Mouse (Mus musculus): ENCODE measurements at regions not wholly inside any gene's neighbourhood (a gene's known extent, or its start where the extent isn't known, plus 50 kb on each side); places are given as distances from the start of the nearest gene placed in this dataset.

DNA sequence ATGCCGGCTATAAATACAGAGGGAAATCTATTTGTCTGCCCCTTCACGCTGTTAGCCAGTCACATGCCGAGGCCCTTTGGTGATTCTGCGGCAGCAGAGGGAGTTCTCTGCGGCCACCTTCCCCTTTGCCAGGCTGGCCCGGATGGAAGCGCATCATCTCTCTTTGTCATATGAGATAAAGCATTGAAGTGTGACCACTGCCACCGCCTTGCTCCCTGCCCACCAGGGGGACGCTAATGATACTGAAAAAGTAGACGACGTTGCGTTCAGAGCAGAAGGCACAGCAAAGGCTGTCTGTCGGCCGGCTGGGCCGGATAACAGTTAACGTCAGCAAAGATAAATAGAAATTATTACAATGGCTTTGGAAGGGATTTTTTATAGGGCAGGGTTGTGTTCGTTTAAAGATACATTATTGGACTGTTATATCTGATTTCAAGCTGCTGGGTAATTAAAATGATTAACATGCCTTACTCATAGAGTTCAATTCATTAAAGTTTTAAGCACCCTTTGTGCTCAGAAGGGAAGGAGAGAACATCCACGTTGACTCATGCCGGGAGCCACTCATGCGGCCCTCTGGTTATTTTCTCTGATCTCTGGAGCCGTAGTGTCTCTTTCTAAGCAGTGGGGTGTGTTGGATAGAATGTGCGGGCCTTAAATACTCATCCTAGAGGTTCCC is 354.6 kb upstream of the Zfp507 start:
- ATAC-seq (replicated peaks; ENCODE audit: insufficient number of reproducible peaks, low FRiP score, low TSS enrichment, low read depth) (no peak), DNase-seq (ENCODE audit: low spot score) (no peak)
- no peaks in the 10 kb centered on the region for H3K36me3 ChIP-seq (replicated peaks; ENCODE audit: control insufficient read depth, insufficient read depth, low read depth, low read length)
- no peak overlapping the region for H3K9ac ChIP-seq (replicated peaks; ENCODE audit: low read length)
- no peak overlapping the region for H3K4me2 ChIP-seq (ENCODE audit: low read depth, low read length)
- no peaks in the 10 kb centered on the region for H3K4me1 ChIP-seq (ENCODE audit: control insufficient read depth, insufficient read depth, low read length)
- no peak overlapping the region for H3K4me3 ChIP-seq (ENCODE audit: low read depth, low read length)
- no peaks in the 10 kb centered on the region for H3K27me3 ChIP-seq (ENCODE audit: control insufficient read depth, insufficient read depth, low read length)
- H3K9me3 ChIP-seq (replicated peaks; ENCODE audit: control insufficient read depth, low read length) = no peaks in the 10 kb centered on the region
- H3K27ac ChIP-seq (replicated peaks; ENCODE audit: low read depth, low read length) = no peak overlapping the region
- WGBS = 66% methylated on average over 22 of the region's 22 CpGs

DNA sequence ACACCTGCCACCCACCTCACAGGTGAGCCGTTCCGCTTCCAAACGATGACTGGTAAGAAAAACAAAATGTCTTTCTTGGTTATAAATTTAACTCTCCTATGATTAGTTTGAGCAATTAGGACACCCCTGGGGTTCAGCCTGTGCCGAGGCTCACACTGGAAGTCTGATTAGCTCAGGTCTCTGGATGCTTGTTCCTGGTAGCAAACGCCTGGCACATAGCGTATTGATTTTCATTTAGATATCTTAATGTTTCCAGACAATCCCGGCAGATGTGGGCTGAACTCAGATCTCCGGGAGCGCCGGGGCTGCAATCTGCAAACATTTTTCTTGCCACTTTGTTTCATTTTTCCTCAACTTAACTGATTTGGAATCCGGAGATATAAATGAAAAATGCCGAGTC is 353.8 kb upstream of the Zfp507 start:
- Histone ChIP-seq H3K4me1 (ENCODE audit: control insufficient read depth, insufficient read depth, low read length) (no peaks in the 10 kb centered on the region), H3K4me3 (ENCODE audit: low read depth, low read length) (no peak overlapping the region), H3K9ac (replicated peaks; ENCODE audit: low read length) (no peak overlapping the region), H3K9me3 (replicated peaks; ENCODE audit: control insufficient read depth, low read length) (no peaks in the 10 kb centered on the region), H3K27ac (replicated peaks; ENCODE audit: low read depth, low read length) (no peak overlapping the region), H3K36me3 (replicated peaks; ENCODE audit: control insufficient read depth, insufficient read depth, low read depth, low read length) (no peaks in the 10 kb centered on the region), H3K4me2 (ENCODE audit: low read depth, low read length) (no peak overlapping the region), H3K27me3 (ENCODE audit: control insufficient read depth, insufficient read depth, low read length) (no peaks in the 10 kb centered on the region)
- 69% methylated on average over 12 of the region's 12 CpGs for WGBS
- DNase-seq (ENCODE audit: low spot score) = no peak
- no peak for ATAC-seq (replicated peaks; ENCODE audit: insufficient number of reproducible peaks, low FRiP score, low TSS enrichment, low read depth)

DNA sequence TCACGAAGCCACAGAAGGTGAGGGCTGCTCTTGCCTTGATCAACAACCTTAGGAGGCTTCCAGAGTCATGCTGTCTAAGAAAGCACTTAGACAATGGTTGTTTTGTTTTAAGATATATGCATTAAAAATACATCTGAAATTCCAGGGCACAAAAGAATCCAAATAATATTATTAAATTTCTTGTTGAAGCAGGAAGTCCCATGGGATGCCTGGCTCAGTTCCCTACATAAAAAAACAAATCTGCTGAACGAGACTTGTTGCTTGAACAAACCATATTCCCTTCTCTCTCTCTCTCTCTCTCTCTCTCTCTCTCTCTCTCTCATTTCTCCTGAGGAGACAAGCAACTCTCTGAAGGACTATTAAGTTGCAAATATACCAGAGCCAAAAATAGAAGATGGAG is 352.8 kb upstream of the Zfp507 start:
- Histone ChIP-seq H3K27ac (replicated peaks; ENCODE audit: low read depth, low read length) (no peak overlapping the region), H3K4me3 (ENCODE audit: low read depth, low read length) (no peak overlapping the region), H3K27me3 (ENCODE audit: control insufficient read depth, insufficient read depth, low read length) (no peaks in the 10 kb centered on the region), H3K9ac (replicated peaks; ENCODE audit: low read length) (no peak overlapping the region), H3K4me2 (ENCODE audit: low read depth, low read length) (no peak overlapping the region), H3K4me1 (ENCODE audit: control insufficient read depth, insufficient read depth, low read length) (no peaks in the 10 kb centered on the region), H3K36me3 (replicated peaks; ENCODE audit: control insufficient read depth, insufficient read depth, low read depth, low read length) (no peaks in the 10 kb centered on the region), H3K9me3 (replicated peaks; ENCODE audit: control insufficient read depth, low read length) (no peaks in the 10 kb centered on the region)
- no peak for ATAC-seq (replicated peaks; ENCODE audit: insufficient number of reproducible peaks, low FRiP score, low TSS enrichment, low read depth)
- no peak for DNase-seq (ENCODE audit: low spot score)
- WGBS = 54% methylated on average over 2 of the region's 2 CpGs

DNA sequence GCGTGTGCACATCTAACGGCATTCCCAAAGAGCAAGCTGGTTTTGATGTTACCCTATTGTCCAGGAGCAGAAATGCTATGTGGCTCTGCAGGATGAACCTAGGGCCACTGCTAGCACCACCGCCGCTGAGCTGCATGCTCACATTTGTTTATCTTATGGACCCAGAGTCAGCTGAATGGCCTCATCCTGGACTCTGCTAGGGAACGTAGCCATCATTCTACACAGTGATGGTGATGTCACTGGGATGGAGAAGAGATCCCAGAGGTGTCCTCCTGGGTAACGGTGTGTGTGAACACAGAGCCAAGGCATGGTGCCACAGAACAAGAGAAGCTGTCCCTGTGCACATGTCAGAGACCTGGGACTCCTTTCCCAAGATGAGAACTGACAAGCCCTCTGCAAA is 352.4 kb upstream of the Zfp507 start:
- Histone ChIP-seq H3K36me3 (replicated peaks; ENCODE audit: control insufficient read depth, insufficient read depth, low read depth, low read length) (no peaks in the 10 kb centered on the region), H3K4me3 (ENCODE audit: low read depth, low read length) (no peak overlapping the region), H3K4me2 (ENCODE audit: low read depth, low read length) (no peak overlapping the region), H3K27ac (replicated peaks; ENCODE audit: low read depth, low read length) (no peak overlapping the region), H3K9me3 (replicated peaks; ENCODE audit: control insufficient read depth, low read length) (no peaks in the 10 kb centered on the region), H3K4me1 (ENCODE audit: control insufficient read depth, insufficient read depth, low read length) (no peaks in the 10 kb centered on the region), H3K27me3 (ENCODE audit: control insufficient read depth, insufficient read depth, low read length) (no peaks in the 10 kb centered on the region), H3K9ac (replicated peaks; ENCODE audit: low read length) (no peak overlapping the region)
- ATAC-seq (replicated peaks; ENCODE audit: insufficient number of reproducible peaks, low FRiP score, low TSS enrichment, low read depth) (no peak), DNase-seq (ENCODE audit: low spot score) (no peak)
- WGBS = 81% methylated on average over 6 of the region's 6 CpGs

DNA sequence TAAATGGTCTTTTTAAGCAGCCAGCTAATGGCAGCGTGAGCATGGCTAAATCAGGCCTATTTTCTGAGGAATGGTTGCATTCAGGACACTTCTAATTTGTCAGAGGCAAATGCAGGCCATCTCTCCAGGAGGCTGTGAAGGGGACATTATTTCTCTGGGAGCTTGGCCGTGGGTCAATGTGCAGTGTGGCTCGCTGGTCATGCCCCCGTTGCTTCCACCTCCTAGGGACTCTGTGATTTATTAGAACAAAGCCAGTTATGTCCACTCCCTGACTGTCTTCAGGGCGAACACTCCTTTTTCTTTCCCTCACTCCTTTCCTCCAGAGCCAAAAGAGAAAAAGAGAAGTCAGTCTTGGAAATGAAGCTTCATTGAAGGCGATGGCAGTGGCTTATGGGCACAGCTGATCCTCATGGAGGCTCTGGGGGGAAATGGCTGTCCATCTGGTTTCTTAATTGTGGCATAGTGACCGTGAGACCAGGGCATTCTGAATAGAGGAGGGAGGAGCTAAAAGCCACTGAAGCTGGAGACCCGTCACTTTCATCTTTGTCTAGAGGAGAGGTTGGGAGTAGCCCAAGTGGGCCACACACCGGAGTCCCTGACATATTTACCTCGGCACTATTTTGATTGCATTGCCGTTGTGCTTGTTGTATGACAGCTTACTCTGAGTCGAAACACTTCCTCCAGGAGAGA is 348.2 kb upstream of the Zfp507 start:
- no peaks in the 10 kb centered on the region for H3K36me3 ChIP-seq (replicated peaks; ENCODE audit: control insufficient read depth, insufficient read depth, low read depth, low read length)
- ATAC-seq (replicated peaks; ENCODE audit: insufficient number of reproducible peaks, low FRiP score, low TSS enrichment, low read depth) (no peak), DNase-seq (ENCODE audit: low spot score) (peak; percentile 21)
- H3K4me2 ChIP-seq (ENCODE audit: low read depth, low read length) = no peak overlapping the region
- H3K27ac ChIP-seq (replicated peaks; ENCODE audit: low read depth, low read length) = no peak overlapping the region
- H3K4me3 ChIP-seq (ENCODE audit: low read depth, low read length) = no peak overlapping the region
- no peaks in the 10 kb centered on the region for H3K27me3 ChIP-seq (ENCODE audit: control insufficient read depth, insufficient read depth, low read length)
- H3K9me3 ChIP-seq (replicated peaks; ENCODE audit: control insufficient read depth, low read length) = no peaks in the 10 kb centered on the region
- WGBS = 32% methylated on average over 12 of the region's 12 CpGs
- H3K4me1 ChIP-seq (ENCODE audit: control insufficient read depth, insufficient read depth, low read length) = no peaks in the 10 kb centered on the region
- no peak overlapping the region for H3K9ac ChIP-seq (replicated peaks; ENCODE audit: low read length)

DNA sequence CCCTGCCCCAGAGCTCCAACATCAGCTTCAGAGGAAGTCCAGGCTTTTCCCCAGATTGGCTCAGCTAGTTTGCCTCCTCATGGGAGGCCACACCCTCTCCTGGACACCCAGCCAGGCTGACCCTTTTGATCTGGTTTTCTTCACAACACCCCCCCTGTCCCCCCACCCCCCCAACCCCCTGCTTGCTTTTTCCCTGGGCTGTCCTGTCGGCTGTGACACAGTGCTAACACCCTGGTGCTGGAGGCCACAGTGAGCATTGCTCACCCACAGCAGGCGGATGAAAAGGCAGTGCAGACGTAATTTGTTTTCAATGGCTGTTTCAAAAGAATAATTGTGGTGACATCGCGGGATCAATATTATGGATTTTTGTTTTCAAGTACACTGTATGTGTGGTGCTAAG is 333.8 kb upstream of the Zfp507 start:
- ATAC-seq (replicated peaks; ENCODE audit: insufficient number of reproducible peaks, low FRiP score, low TSS enrichment, low read depth) (no peak), DNase-seq (ENCODE audit: low spot score) (no peak)
- no peaks in the 10 kb centered on the region for H3K27me3 ChIP-seq (ENCODE audit: control insufficient read depth, insufficient read depth, low read length)
- no peaks in the 10 kb centered on the region for H3K36me3 ChIP-seq (replicated peaks; ENCODE audit: control insufficient read depth, insufficient read depth, low read depth, low read length)
- H3K9me3 ChIP-seq (replicated peaks; ENCODE audit: control insufficient read depth, low read length) = no peaks in the 10 kb centered on the region
- WGBS = 54% methylated on average over 5 of the region's 5 CpGs
- H3K9ac ChIP-seq (replicated peaks; ENCODE audit: low read length) = no peak overlapping the region
- no peak overlapping the region for H3K27ac ChIP-seq (replicated peaks; ENCODE audit: low read depth, low read length)
- H3K4me3 ChIP-seq (ENCODE audit: low read depth, low read length) = no peak overlapping the region
- no peak overlapping the region for H3K4me2 ChIP-seq (ENCODE audit: low read depth, low read length)
- no peaks in the 10 kb centered on the region for H3K4me1 ChIP-seq (ENCODE audit: control insufficient read depth, insufficient read depth, low read length)

DNA sequence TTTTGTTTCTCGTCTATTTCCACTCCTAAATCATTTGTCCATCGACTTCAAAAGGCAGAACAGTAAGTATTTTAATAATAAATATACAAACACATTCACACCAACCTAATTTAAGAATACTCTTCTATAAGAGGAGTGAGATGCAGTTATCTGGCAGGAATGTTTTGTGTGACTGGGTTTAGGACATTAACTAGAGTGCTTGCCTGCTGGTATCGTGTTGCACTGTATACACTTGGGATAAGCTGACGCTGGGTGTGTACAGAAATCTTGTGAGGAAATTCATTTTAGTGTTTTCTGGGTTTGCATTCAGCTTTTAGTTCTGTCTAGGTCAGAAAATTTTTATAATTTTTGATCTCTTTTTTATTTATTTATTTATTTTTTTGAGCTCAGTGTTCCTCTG is 331.8 kb upstream of the Zfp507 start:
- Histone ChIP-seq H3K27ac (replicated peaks; ENCODE audit: low read depth, low read length) (no peak overlapping the region), H3K9me3 (replicated peaks; ENCODE audit: control insufficient read depth, low read length) (no peaks in the 10 kb centered on the region), H3K4me1 (ENCODE audit: control insufficient read depth, insufficient read depth, low read length) (no peaks in the 10 kb centered on the region), H3K4me2 (ENCODE audit: low read depth, low read length) (no peak overlapping the region), H3K36me3 (replicated peaks; ENCODE audit: control insufficient read depth, insufficient read depth, low read depth, low read length) (no peaks in the 10 kb centered on the region), H3K4me3 (ENCODE audit: low read depth, low read length) (no peak overlapping the region), H3K9ac (replicated peaks; ENCODE audit: low read length) (no peak overlapping the region), H3K27me3 (ENCODE audit: control insufficient read depth, insufficient read depth, low read length) (no peaks in the 10 kb centered on the region)
- 69% methylated on average over 4 of the region's 4 CpGs for WGBS
- no peak for ATAC-seq (replicated peaks; ENCODE audit: insufficient number of reproducible peaks, low FRiP score, low TSS enrichment, low read depth)
- peak; percentile 19 for DNase-seq (ENCODE audit: low spot score)

DNA sequence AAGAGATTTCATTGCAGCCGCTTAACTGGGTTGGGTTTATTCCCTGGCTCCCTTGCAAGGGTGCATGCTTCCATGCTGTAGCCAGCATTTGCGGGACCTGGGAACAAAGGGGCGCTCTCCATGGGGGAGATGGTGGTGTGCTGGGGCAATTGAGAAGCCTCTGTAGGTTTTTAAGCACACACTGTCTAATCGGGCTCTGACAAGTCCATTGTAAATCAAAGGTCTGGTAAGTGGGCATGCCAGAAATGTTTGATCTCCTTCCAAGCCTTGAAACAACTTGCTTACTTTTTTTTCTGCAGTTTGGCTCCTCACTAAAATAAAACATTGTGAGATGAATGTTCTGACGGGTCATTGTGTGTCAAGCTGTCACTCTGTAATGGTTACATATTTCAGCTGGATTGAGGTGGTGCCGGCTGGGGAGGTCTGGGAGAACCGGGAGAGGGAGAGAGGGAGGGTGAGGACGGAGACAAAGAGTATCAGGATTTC is 330.9 kb upstream of the Zfp507 start:
- 13% methylated on average over 8 of the region's 8 CpGs for WGBS
- peak; percentile 38 for DNase-seq (ENCODE audit: low spot score)
- Histone ChIP-seq H3K9me3 (replicated peaks; ENCODE audit: control insufficient read depth, low read length) (no peaks in the 10 kb centered on the region), H3K27ac (replicated peaks; ENCODE audit: low read depth, low read length) (0 out of 2 replicates have a peak overlapping the region, but pooled peaks have one; percentile 16), H3K9ac (replicated peaks; ENCODE audit: low read length) (no peak overlapping the region; the same call in 1 of the 2 replicates), H3K36me3 (replicated peaks; ENCODE audit: control insufficient read depth, insufficient read depth, low read depth, low read length) (no peaks in the 10 kb centered on the region), H3K4me2 (ENCODE audit: low read depth, low read length) (no peak overlapping the region), H3K4me1 (ENCODE audit: control insufficient read depth, insufficient read depth, low read length) (no peaks in the 10 kb centered on the region), H3K27me3 (ENCODE audit: control insufficient read depth, insufficient read depth, low read length) (no peaks in the 10 kb centered on the region), H3K4me3 (ENCODE audit: low read depth, low read length) (no peak overlapping the region)
- ATAC-seq (replicated peaks; ENCODE audit: insufficient number of reproducible peaks, low FRiP score, low TSS enrichment, low read depth) = no peak; the same call in 1 of the 2 replicates
